Mouse (Mus musculus): ENCODE data around the gene Gm9944. TPM values are rescaled to one million over a fixed set of nuclear protein-coding genes. Genes with fewer than 3 reads are reported as not detected.

The Gm9944 gene
- polyA plus RNA-seq (2014; fragmentation: Illumina TruSeq; extraction: RNeasy Lipid Tissue Mini Kit (QIAGEN cat#74804); ENCODE audit: low read depth, low replicate concordance) = not detected

GRCm38 (mm10) chr4:144453217-144453616, at the start of gene Gm9944:
TSS of gene Gm9944 (minus strand) at chr4:144453317.

GRCm38 (mm10) chr4:144463656-144464055, 10.5 kb upstream of the Gm9944 start, which contains the start of gene Aadacl3:
TSS of gene Aadacl3 (minus strand) at chr4:144463756.

GRCm38 (mm10) chr4:144438672-144439071, 14.4 kb downstream of the Gm9944 start, which contains the start of gene 1700012P22Rik:
TSS of gene 1700012P22Rik (minus strand) at chr4:144438772.

GRCm38 (mm10) chr4:144408290-144408689, 44.8 kb downstream of the Gm9944 start, which contains the start of gene Pramef12:
TSS of gene Pramef12 (minus strand) at chr4:144408464.

Other genes with a start within 250 kb of the Gm9944 start
- gene C87977, start 240.0 kb downstream of the Gm9944 start, polyA plus RNA-seq (2014; fragmentation: Illumina TruSeq; extraction: RNeasy Lipid Tissue Mini Kit (QIAGEN cat#74804); ENCODE audit: low read depth, low replicate concordance) = not detected
- not detected for gene Pramel5, start 172.8 kb downstream of the Gm9944 start, polyA plus RNA-seq (2014; fragmentation: Illumina TruSeq; extraction: RNeasy Lipid Tissue Mini Kit (QIAGEN cat#74804); ENCODE audit: low read depth, low replicate concordance)
- not detected for gene Gm13128, start 123.1 kb downstream of the Gm9944 start, polyA plus RNA-seq (2014; fragmentation: Illumina TruSeq; extraction: RNeasy Lipid Tissue Mini Kit (QIAGEN cat#74804); ENCODE audit: low read depth, low replicate concordance)
- gene Gm13119, start 95.4 kb downstream of the Gm9944 start, polyA plus RNA-seq (2014; fragmentation: Illumina TruSeq; extraction: RNeasy Lipid Tissue Mini Kit (QIAGEN cat#74804); ENCODE audit: low read depth, low replicate concordance) = not detected
- gene Pramef20, start 75.4 kb downstream of the Gm9944 start, polyA plus RNA-seq (2014; fragmentation: Illumina TruSeq; extraction: RNeasy Lipid Tissue Mini Kit (QIAGEN cat#74804); ENCODE audit: low read depth, low replicate concordance) = not detected
- gene Pramef12, start 44.9 kb downstream of the Gm9944 start, polyA plus RNA-seq (2014; fragmentation: Illumina TruSeq; extraction: RNeasy Lipid Tissue Mini Kit (QIAGEN cat#74804); ENCODE audit: low read depth, low replicate concordance) = 2.6 TPM
- gene 1700012P22Rik, start 14.5 kb downstream of the Gm9944 start, polyA plus RNA-seq (2014; fragmentation: Illumina TruSeq; extraction: RNeasy Lipid Tissue Mini Kit (QIAGEN cat#74804); ENCODE audit: low read depth, low replicate concordance) = 82.9 TPM
- not detected for gene Aadacl3, start 10.4 kb upstream of the Gm9944 start, polyA plus RNA-seq (2014; fragmentation: Illumina TruSeq; extraction: RNeasy Lipid Tissue Mini Kit (QIAGEN cat#74804); ENCODE audit: low read depth, low replicate concordance)
- not detected for gene 9430007A20Rik, start 66.5 kb upstream of the Gm9944 start, polyA plus RNA-seq (2014; fragmentation: Illumina TruSeq; extraction: RNeasy Lipid Tissue Mini Kit (QIAGEN cat#74804); ENCODE audit: low read depth, low replicate concordance)
- 0.17 TPM for gene Gm13124, start 111.8 kb upstream of the Gm9944 start, polyA plus RNA-seq (2014; fragmentation: Illumina TruSeq; extraction: RNeasy Lipid Tissue Mini Kit (QIAGEN cat#74804); ENCODE audit: low read depth, low replicate concordance)
- gene Aadacl4, start 160.4 kb upstream of the Gm9944 start, polyA plus RNA-seq (2014; fragmentation: Illumina TruSeq; extraction: RNeasy Lipid Tissue Mini Kit (QIAGEN cat#74804); ENCODE audit: low read depth, low replicate concordance) = not detected
- gene Gm436, start 233.1 kb upstream of the Gm9944 start, polyA plus RNA-seq (2014; fragmentation: Illumina TruSeq; extraction: RNeasy Lipid Tissue Mini Kit (QIAGEN cat#74804); ENCODE audit: low read depth, low replicate concordance) = not detected

Measured in testis, adult 10 weeks (tissue).